Mouse (Mus musculus) liver, adult 2 months (tissue): ENCODE measurements around the gene Lclat1. TPM values are rescaled to one million over a fixed set of nuclear protein-coding genes. Genes with fewer than 3 reads are reported as not detected.
"Not testable (repeated sequence)": the region's sequence is repeated elsewhere in the genome, so short reads cannot be mapped to it uniquely, and the experiment has no call there.

ENCODE experiments used
- DNase-seq: peaks from one replicate; pipeline ENCODE4 v3.0.0-alpha.2; 2011; ENCODE audit warnings: low read depth, low spot score; ENCODE audit errors: extremely low read depth
- H3K27ac ChIP-seq: fragments of 200-500 bp; replicated peaks from 2 replicates; pipeline ENCODE4 v1.5.1; 2012; ENCODE audit warnings: low read depth, mild to moderate bottlenecking, control low read depth, inconsistent platforms, low read length; ENCODE audit not compliant: insufficient read depth
- H3K27me3 ChIP-seq: fragments of 200-500 bp; 2 replicates; pipeline ENCODE4 v1.6.1; 2012; ENCODE audit warnings: mild to moderate bottlenecking, moderate library complexity, low read length, inconsistent platforms; ENCODE audit not compliant: control insufficient read depth, insufficient read depth
- H3K36me3 ChIP-seq: fragments of 200-500 bp; 2 replicates; pipeline ENCODE4 v1.6.1; 2012; ENCODE audit warnings: low read length, inconsistent platforms; ENCODE audit not compliant: control insufficient read depth, insufficient read depth
- H3K4me1 ChIP-seq: fragments of 200-500 bp; 2 replicates; pipeline ENCODE4 v1.6.1; 2011; ENCODE audit warnings: low read length; ENCODE audit not compliant: control insufficient read depth, insufficient read depth
- H3K4me3 ChIP-seq: fragments of 200-500 bp; 2 replicates; pipeline ENCODE4 v1.5.1; 2011; ENCODE audit warnings: low read depth, mild to moderate bottlenecking, control low read depth, low read length, moderate library complexity; ENCODE audit not compliant: insufficient read depth
- H3K79me2 ChIP-seq: fragments of 200-500 bp; 2 replicates; pipeline ENCODE4 v1.6.1; 2012; ENCODE audit warnings: inconsistent platforms, mild to moderate bottlenecking, low read length, moderate library complexity; ENCODE audit not compliant: control insufficient read depth, insufficient read depth
- H3K9ac ChIP-seq: fragments of 200-500 bp; 2 replicates; pipeline ENCODE4 v1.6.1; 2012; ENCODE audit warnings: low read depth, mild to moderate bottlenecking, control low read depth, inconsistent platforms, low read length
- CTCF ChIP-seq: fragments of 200-500 bp; IDR thresholded peaks from 2 replicates; pipeline ENCODE4 v1.5.1; 2011; ENCODE audit warnings: low read depth, low read length, control low read depth
- POLR2A ChIP-seq: fragments of 200-500 bp; IDR thresholded peaks from 2 replicates; pipeline ENCODE4 v1.6.1; 2011; ENCODE audit warnings: low read length, control low read depth; ENCODE audit not compliant: insufficient read depth; ENCODE audit errors: extremely low read depth
- WGBS: fragments of 180-500 bp; shearing (Covaris S2); methylation state at CpG from one replicate; pipeline ENCODE4 v1.1.7; 2018; 5-methylcytosine and 5-hydroxymethylcytosine counted together
- polyA plus RNA-seq: library from polyadenylated mRNA; depleted of rRNA; stranded (reverse); fragments of >200 nt; gene quantifications from 2 replicates; pipeline ENCODE4 v1.2.3, GENCODE M21; 2012
- total RNA-seq: library from RNA; depleted of rRNA; stranded (reverse); fragments of >200 nt; gene quantifications from 2 replicates; pipeline ENCODE4 v1.2.3, GENCODE M21; 2014

Gene Lclat1
- total and polyA plus RNA-seq, 2 experiments, result 12.3 to 24.1 TPM

DNA sequence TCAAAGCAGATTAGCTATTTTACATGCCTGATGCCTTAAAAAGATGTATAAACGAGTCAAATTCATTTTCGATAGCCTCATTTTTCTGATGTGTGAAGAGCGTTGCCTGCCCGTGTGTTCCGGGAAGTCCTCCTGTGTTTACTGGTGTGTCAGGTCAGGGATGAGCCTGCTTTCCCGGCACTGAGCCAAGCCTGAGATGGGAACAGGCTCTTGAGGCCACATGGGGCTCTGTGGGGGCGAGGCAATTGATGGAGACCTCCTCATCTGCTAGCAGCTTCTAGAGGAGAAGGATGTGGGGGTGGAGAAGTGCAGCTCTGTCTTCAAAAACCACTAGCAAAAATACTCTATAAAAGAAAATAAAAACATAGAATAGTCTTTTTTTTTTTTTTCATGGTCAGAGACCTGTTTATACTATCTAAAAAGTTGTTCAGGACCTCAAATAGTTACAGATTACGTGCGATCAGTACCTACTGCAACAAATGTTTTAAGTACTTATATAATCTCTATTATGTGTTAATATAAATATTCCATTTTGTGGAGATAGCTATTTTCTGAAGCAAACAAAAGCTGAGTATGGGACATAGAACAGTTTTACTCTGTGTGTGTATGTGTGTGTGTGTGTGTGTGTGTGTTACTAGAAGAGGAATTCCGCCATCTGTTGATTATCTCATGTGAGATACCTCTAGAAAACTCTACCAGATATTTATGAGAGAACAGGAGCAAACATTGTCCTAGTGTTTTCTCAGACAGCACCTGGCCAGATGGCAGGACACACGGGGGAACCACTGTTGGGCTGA is 144.2 kb downstream of the Lclat1 start:
- Histone ChIP-seq H3K79me2 (no peaks in the 10 kb centered on the region), H3K4me1 (no peaks in the 10 kb centered on the region), H3K27ac (no peak overlapping the region), H3K9ac (no peak overlapping the region), H3K36me3 (no peaks in the 10 kb centered on the region), H3K4me3 (no peak overlapping the region), H3K27me3 (no peaks in the 10 kb centered on the region)
- 69% methylated on average over 11 of the region's 11 CpGs for WGBS
- DNase-seq, result no peak
- TF ChIP-seq CTCF, result no peak
- TF ChIP-seq POLR2A, result no peak

DNA sequence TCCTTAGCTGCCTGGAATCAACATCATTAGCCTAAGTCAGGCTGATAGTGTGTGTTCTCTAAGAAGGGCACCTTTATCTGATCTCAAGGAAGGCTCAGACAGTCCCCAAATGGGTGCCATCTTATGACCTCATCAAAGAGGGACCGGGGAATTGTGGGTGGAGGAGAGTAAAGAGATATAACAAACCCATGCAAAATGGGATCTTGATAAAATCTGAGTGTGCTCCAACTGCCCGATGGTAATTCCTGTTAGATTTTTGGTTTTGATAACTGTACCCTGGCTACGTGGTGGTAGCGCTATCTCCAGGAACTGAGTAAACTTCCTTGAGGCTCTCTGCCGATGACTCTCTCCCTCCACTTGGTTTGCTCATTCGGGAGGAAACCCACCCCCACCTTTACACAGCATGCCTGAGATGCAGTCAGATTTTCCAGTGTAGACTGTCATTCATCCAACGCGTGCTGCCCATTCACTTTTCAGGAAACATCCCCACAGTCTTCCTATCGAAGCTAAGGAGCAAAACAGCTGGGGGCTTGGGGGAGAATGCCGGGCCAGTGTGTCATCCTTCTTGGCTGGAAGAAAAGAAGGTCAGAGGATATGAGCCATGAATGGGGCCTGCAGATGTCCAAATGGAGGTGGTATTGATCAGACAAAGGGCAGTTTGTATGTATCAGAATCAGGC is 145.6 kb downstream of the Lclat1 start:
- TF ChIP-seq POLR2A (no peak), CTCF (no peak)
- Histone ChIP-seq H3K4me1 (no peaks in the 10 kb centered on the region), H3K4me3 (no peak overlapping the region), H3K27me3 (no peaks in the 10 kb centered on the region), H3K27ac (no peak overlapping the region), H3K9ac (no peak overlapping the region), H3K36me3 (no peaks in the 10 kb centered on the region), H3K79me2 (no peaks in the 10 kb centered on the region)
- WGBS, result 80% methylated on average over 10 of the region's 10 CpGs
- no peak for DNase-seq

DNA sequence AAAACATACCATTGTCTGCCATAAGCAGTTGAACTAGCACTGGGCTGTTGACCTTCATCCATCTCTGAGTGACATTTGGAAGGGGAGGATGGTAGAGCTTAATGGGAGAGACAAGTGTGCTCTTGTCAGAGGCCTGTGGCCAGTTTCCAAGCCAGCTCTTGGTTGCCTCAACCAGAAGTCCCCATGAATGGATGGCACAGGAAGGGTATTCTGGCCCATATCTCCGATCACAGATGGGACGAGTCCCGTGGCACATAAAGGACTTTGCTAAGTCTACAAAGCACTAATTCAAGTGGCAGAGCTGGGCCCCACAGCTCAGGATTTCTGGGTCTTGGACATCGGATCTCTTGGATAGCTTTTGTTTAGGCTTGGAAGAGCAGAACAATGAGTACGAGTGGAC is 148.0 kb downstream of the Lclat1 start:
- H3K36me3 ChIP-seq, result no peaks in the 10 kb centered on the region
- 94% methylated on average over 5 of the region's 5 CpGs for WGBS
- no peak overlapping the region for H3K27ac ChIP-seq
- H3K4me3 ChIP-seq, result no peak overlapping the region
- H3K4me1 ChIP-seq, result no peaks in the 10 kb centered on the region
- no peaks in the 10 kb centered on the region for H3K27me3 ChIP-seq
- TF ChIP-seq CTCF, result no peak
- no peak for TF ChIP-seq POLR2A
- no peaks in the 10 kb centered on the region for H3K79me2 ChIP-seq
- no peak overlapping the region for H3K9ac ChIP-seq
- DNase-seq, result no peak

- DNase-seq, result no peak
Measured at GRCm38 (mm10) chr17:73258620-73259019, 150.8 kb downstream of the Lclat1 start.

GRCm38 (mm10) chr17:73259258-73259657 is 151.5 kb downstream of the Lclat1 start:
- not testable (repeated sequence) for DNase-seq, H3K36me3 ChIP-seq, H3K27ac ChIP-seq, H3K4me3 ChIP-seq, H3K4me1 ChIP-seq, H3K79me2 ChIP-seq, H3K9ac ChIP-seq, H3K27me3 ChIP-seq
- 89% methylated on average over 5 of the region's 5 CpGs for WGBS

More at GRCm38 (mm10) chr17:73258620-73259019, 150.8 kb downstream of the Lclat1 start:
- Histone ChIP-seq H3K9ac (no peak overlapping the region), H3K27me3 (no peaks in the 10 kb centered on the region), H3K4me3 (no peak overlapping the region), H3K36me3 (no peaks in the 10 kb centered on the region), H3K79me2 (no peaks in the 10 kb centered on the region), H3K27ac (no peak overlapping the region), H3K4me1 (no peaks in the 10 kb centered on the region)
- TF ChIP-seq POLR2A (no peak), CTCF (no peak)
- WGBS, result 58% methylated on average over 12 of the region's 12 CpGs

DNA sequence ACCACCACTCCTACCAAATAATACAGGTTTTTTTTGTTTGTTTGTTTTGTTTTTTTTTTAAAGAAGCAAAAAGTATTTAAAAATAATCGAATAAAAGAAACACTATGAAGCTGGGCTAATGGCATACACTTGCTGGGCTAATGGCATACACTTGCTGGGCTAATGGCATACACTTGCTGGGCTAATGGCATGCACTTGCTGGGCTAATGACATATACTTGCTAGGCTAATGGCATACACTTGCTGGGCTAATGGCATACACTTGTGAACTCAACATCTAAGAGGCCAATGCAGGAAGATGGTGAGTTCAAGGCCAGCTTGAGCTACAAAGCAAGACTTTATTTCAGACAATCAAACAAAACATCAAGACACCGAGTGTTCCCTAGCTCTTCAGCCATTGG is 154.8 kb downstream of the Lclat1 start:
- no peaks in the 10 kb centered on the region for H3K4me1 ChIP-seq
- TF ChIP-seq POLR2A, result no peak
- no peak for TF ChIP-seq CTCF

More for the DNA sequence above, 154.8 kb downstream of the Lclat1 start:
- H3K27me3 ChIP-seq, result no peaks in the 10 kb centered on the region
- H3K9ac ChIP-seq, result no peak overlapping the region
- WGBS, result 80% methylated on average over 2 of the region's 2 CpGs
- H3K36me3 ChIP-seq, result no peaks in the 10 kb centered on the region
- no peak overlapping the region for H3K27ac ChIP-seq
- DNase-seq, result no peak
- H3K4me3 ChIP-seq, result no peak overlapping the region
- H3K79me2 ChIP-seq, result no peaks in the 10 kb centered on the region
